In the genomic region with DNA sequence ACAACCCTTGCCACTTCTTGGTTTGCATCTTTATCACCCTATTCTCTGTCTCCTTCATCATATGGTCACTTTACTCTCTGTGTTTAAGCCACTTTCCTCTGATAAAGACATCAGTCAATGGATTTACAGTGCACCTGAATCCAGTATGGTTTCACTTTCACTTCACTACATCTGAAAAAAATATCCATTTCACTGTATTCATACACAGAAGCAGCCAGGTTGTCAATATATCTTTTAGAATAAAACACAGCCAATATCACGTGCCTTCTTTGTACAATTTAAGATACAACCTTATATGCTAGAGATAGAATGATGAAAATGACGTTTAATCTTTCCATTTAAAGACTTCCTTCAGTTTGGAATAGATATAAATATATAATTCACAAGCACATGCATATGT, we compare ENCODE assay signal across 12 mouse cellular contexts.
"Had no signal": no experiment of that assay in that cellular context is flagged by ENCODE, and none has a peak within 500 bp of the region (broad histone marks: within the 10 kb centered on the region; RNA-seq: fewer than 3 reads in every experiment).

No protein-coding gene starts in this region.

- H3K27me3 ChIP-seq: liver, embryonic 12.5 days; midbrain, embryonic 13.5 days; neural tube, embryonic 15.5 days had no signal

- H3K4me2 ChIP-seq: liver, embryonic 12.5 days; lung, embryonic 14.5 days; midbrain, embryonic 13.5 days; neural tube, embryonic 15.5 days had no signal

- H3K36me3 ChIP-seq: limb, embryonic 10.5 days; liver, embryonic 12.5 days; midbrain, embryonic 13.5 days; neural tube, embryonic 15.5 days had no signal

- ATAC-seq: liver, embryonic 12.5 days; midbrain, embryonic 13.5 days had no signal

- H3K9me3 ChIP-seq: limb, embryonic 10.5 days; liver, embryonic 12.5 days; midbrain, embryonic 13.5 days; neural tube, embryonic 15.5 days had no signal

- H3K9ac ChIP-seq: liver, embryonic 12.5 days; lung, embryonic 14.5 days; midbrain, embryonic 13.5 days; neural tube, embryonic 15.5 days had no signal

- H3K4me3 ChIP-seq: left cerebral cortex, adult 2 months; limb, embryonic 10.5 days; liver, embryonic 12.5 days; midbrain, embryonic 13.5 days; neural tube, embryonic 15.5 days had no signal

- H3K27ac ChIP-seq: left cerebral cortex, adult 2 months; limb, embryonic 10.5 days; liver, embryonic 12.5 days; macrophage; midbrain, embryonic 13.5 days; neural tube, embryonic 15.5 days; stomach, postnatal 0 days had no signal

- H3K4me1 ChIP-seq: limb, embryonic 10.5 days; liver, embryonic 12.5 days; midbrain, embryonic 13.5 days; neural tube, embryonic 15.5 days had no signal

- DNase-seq: kidney, postnatal 10 days; lung, embryonic 14.5 days; lung, postnatal 10 days; thymus, adult 18-20 months; thymus, postnatal 14 days had no signal
